In the genomic region with DNA sequence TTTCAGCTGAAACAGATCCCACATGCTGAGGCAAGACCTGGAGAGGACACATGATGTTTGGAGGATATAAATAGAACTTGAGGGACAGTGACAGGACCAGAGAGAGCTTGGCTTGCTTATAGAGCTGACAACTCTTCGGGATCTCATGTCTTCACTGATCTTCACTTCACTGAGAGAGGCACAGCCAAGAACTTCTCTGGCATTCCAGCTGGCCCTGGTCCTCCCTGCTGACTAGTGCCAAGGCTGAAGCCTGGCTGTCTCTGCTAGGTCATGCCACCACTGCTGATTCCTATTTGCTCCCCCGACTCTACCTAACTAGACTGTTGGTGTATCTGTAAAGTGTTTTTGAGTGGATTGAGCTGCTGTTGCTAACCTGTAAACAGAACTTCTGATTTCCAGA, we compare ENCODE assay signal across 10 mouse cellular contexts.
"Had no signal": no experiment of that assay in that cellular context is flagged by ENCODE, and none has a peak within 500 bp of the region (broad histone marks: within the 10 kb centered on the region; RNA-seq: fewer than 3 reads in every experiment).

No protein-coding gene starts in this region.

- H3K4me3 ChIP-seq: left cerebral cortex, adult 2 months; limb, embryonic 15.5 days; midbrain, embryonic 12.5 days; neural tube, embryonic 13.5 days had no signal

- ATAC-seq: midbrain, embryonic 16.5 days had no signal

- H3K36me3 ChIP-seq: limb, embryonic 15.5 days; midbrain, embryonic 12.5 days; neural tube, embryonic 13.5 days had no signal

- H3K27me3 ChIP-seq: limb, embryonic 15.5 days; midbrain, embryonic 12.5 days; neural tube, embryonic 13.5 days had no signal

- H3K4me1 ChIP-seq: limb, embryonic 15.5 days; midbrain, embryonic 12.5 days; neural tube, embryonic 13.5 days had no signal

- H3K27ac ChIP-seq: left cerebral cortex, adult 2 months; limb, embryonic 15.5 days; liver, embryonic 14.5 days; midbrain, embryonic 12.5 days; neural tube, embryonic 13.5 days had no signal

- DNase-seq: kidney, postnatal 25 days; lung, adult 18-20 months; right cerebral cortex, postnatal 14 days; thymus, postnatal 36 days had no signal

- H3K4me2 ChIP-seq: limb, embryonic 15.5 days; midbrain, embryonic 12.5 days; neural tube, embryonic 13.5 days had no signal

- H3K9me3 ChIP-seq: limb, embryonic 15.5 days; midbrain, embryonic 12.5 days; neural tube, embryonic 13.5 days had no signal

- H3K9ac ChIP-seq: limb, embryonic 15.5 days; liver, embryonic 14.5 days; midbrain, embryonic 12.5 days; neural tube, embryonic 13.5 days had no signal
